Mouse (Mus musculus) macrophage (primary cell): Measurements from ENCODE around the gene Sema3b. TPM values are rescaled to one million over a fixed set of nuclear protein-coding genes. Genes with fewer than 3 reads are reported as not detected.
"Not testable (repeated sequence)": the region's sequence is repeated elsewhere in the genome, so short reads cannot be mapped to it uniquely, and the experiment has no call there.

Source experiments
- H3K27ac ChIP-seq: fragments of 350-480 bp; formaldehyde crosslinking; 2 replicates; pipeline ENCODE4 v1.9.0; 2021
- H3K36me3 ChIP-seq: fragments of 350-480 bp; formaldehyde crosslinking; 2 replicates; pipeline ENCODE4 v1.9.0; 2021; ENCODE audit errors: inconsistent target
- H3K4me3 ChIP-seq: fragments of 350-480 bp; formaldehyde crosslinking; 2 replicates; pipeline ENCODE4 v1.9.0; 2021; ENCODE audit errors: inconsistent target
- H3K79me2 ChIP-seq: fragments of 350-480 bp; formaldehyde crosslinking; 2 replicates; pipeline ENCODE4 v1.9.0; 2021; ENCODE audit errors: inconsistent target
- WGBS: methylation state at CpG from one replicate; pipeline ENCODE4 v1.1.7; 2026; ENCODE audit warnings: inconsistent platforms; ENCODE audit not compliant: missing documents; 5-methylcytosine and 5-hydroxymethylcytosine counted together
- polyA plus RNA-seq: library from polyadenylated mRNA; stranded (reverse); fragments of 250-400 nt; gene quantifications from 3 replicates; pipeline ENCODE4 v1.2.4, GENCODE M21; 2018; ENCODE audit warnings: inconsistent platforms

Gene Sema3b
- polyA plus RNA-seq, 1 experiment from 2014 or later = not detected

DNA sequence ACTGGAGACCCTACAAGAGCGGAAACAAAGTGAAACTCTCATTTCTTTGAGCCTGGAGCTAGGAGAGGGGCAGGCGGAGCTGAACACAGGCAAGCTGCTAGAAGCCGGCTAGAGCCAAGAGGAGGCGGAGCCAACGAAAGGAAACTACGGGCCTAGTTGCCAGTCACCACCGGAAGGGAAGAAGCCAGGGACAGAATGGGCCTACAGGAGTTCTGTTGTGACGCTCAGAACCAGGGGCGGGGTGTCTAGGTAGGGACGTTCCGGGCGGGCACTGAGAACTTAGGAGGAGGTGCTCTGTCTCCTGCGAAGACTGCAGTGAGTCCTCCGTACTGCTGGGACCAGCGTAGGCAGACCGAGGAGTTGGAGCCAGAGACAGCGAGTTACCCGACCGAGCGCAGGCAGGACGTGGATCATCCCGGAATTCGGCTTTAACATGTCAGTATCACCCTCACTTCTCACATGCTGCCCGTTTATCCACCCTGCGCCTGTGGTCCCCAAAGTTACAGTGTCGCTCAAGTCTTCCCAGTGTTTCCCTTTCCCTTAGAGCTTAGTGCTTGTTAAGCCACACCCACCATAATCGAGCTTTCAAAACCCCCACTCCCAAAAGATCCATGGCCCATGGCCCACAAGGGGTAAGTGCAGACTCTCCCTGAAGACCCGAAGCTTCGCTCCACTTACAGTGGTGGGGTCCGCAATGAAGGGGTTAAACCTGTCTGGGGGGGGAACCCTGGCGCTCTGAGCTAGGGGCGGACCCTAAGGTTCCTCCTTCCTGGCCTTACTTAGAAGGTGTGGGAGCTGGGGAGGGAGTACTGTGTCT lies 28.3 kb downstream of the Sema3b start, which contains the start of gene Hyal3:
Hyal3 (plus strand) TSS at position 318 of the 817 bp plus-strand sequence.
- under 1% methylated on average over 32 of the region's 32 CpGs for WGBS
- Histone ChIP-seq H3K27ac (peak within 1 kb of the TSS; percentile 95), H3K79me2 (peaks cover 29% of the 10 kb centered on the region), H3K36me3 (no peaks in the 10 kb centered on the region), H3K4me3 (peak within 1 kb of the TSS; percentile 83)

DNA sequence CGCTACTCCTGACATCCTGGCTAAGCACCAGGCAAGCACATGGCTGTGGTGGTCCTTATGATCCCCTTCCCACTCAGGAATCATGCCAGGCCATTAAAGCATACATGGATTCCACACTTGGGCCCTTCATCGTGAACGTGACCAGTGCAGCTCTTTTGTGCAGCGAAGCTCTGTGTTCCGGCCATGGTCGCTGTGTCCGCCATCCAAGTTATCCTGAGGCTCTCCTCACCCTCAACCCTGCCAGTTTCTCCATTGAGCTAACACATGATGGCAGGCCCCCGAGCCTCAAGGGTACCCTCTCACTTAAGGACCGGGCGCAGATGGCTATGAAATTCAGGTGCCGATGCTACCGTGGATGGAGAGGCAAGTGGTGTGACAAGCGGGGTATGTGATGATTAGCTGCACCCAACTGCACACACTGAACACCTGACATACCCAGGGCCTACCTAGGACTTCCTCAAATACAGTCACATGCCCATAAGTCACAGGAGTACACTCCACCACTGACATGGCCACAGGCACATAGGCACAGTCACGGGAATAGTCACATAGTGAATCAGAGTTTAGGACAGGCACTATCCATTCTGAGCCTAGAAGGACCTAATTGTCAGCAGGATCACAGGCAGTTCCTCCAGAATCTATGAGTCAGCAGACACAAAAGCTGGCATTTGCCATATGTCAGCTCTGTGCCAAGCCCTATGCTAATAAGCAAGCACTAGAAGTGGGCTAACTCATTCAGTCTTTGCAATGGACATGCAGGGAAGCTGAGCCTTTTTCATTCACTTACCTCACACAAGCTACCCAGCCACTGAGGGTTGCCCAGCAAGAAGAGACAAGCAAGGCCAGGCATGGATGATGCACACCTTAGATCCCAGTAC lies 29.8 kb downstream of the Sema3b start:
- WGBS = 84% methylated on average over 14 of the region's 14 CpGs
- no peaks in the 10 kb centered on the region for H3K36me3 ChIP-seq
- peaks cover 29% of the 10 kb centered on the region for H3K79me2 ChIP-seq
- peak overlapping the region; percentile 83; the same call in 1 of the 2 replicates for H3K4me3 ChIP-seq
- peak overlapping the region; percentile 95 for H3K27ac ChIP-seq

DNA sequence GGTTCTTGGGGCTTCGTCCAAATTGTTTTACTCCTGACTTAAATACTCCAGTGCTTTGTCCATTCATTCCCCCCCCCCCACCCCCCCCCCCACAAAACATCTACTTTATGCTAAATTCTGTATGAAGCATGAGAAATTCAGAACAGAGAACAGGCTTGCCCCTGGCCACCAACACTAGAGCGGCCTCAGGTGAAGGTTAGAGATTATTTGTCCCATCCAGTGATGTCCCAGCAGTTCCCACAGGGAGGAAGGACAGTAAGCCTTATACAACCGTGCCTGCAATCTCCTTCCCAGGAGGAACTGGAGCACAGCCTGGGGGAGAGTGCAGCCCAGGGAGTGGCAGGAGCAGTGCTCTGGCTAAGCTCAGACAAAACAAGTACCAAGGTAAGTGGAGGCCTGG lies 30.4 kb downstream of the Sema3b start, which contains the start of gene Naa80:
Naa80 (plus strand) TSS at position 301 of the 400 bp plus-strand sequence.
- Histone ChIP-seq H3K36me3 (no peaks in the 10 kb centered on the region), H3K27ac (peak within 1 kb of the TSS; percentile 95), H3K4me3 (peak within 1 kb of the TSS; percentile 83), H3K79me2 (peaks cover 29% of the 10 kb centered on the region)
- 90% methylated on average over 2 of the region's 3 CpGs for WGBS

DNA sequence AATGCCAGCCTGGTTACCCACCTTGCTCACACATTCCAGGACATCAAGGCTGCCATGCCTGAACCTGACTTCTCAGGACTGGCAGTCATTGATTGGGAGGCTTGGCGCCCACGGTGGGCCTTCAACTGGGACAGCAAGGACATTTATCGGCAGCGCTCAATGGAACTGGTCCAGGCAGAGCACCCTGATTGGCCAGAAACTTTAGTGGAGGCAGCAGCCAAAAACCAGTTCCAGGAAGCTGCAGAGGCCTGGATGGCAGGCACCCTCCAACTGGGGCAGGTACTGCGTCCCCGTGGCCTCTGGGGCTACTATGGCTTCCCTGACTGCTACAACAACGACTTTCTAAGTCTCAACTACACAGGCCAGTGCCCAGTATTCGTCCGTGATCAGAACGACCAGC lies 31.2 kb downstream of the Sema3b start:
- Histone ChIP-seq H3K27ac (peak overlapping the region; percentile 95), H3K4me3 (peak overlapping the region; percentile 60), H3K36me3 (no peaks in the 10 kb centered on the region), H3K79me2 (peaks cover 29% of the 10 kb centered on the region)
- 93% methylated on average over 10 of the region's 10 CpGs for WGBS

DNA sequence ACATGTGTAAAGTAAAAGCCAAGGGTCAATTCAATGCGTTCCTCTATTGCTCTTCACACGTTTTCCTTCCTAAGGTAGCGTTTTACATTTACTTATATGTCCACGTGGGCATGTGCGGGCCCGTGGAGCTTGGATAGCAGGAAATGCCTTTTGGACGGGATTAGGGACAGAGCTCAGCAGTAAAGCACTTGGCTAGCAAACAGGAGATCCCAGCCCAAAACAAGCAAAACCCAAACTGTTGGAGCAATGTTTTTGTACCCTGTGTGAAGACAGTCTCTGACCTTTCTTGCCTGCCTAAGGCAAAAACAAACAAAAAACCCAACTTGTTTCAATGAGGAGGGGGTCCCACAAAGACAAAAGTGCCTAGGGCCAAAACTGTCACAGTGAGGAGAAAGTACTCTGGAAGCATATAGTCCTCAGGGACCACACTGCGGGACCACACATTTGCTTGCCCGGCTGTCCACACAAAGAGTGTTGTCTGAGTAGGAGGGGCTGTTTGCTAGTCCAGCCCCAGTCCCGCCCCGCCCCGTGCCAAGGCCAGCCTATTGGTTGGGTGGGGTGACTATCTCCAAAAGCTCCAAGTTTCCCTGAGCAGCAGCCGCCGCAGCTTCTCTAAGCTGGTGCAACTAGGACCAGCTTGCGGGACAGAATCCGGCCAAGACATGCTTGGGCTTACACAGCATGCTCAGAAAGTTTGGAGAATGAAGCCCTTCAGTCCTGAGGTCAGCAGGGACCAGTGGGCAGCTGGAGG lies 32.5 kb downstream of the Sema3b start, which contains the start of gene Hyal1:
Hyal1 (plus strand) TSS at position 571 of the 751 bp plus-strand sequence.
- 54% methylated on average over 16 of the region's 16 CpGs for WGBS
- Histone ChIP-seq H3K27ac (peak within 1 kb of the TSS; percentile 95), H3K4me3 (peak within 1 kb of the TSS; percentile 60), H3K36me3 (peaks cover 10% of the 10 kb centered on the region; the same call in 1 of the 2 replicates), H3K79me2 (peaks cover 29% of the 10 kb centered on the region)

DNA sequence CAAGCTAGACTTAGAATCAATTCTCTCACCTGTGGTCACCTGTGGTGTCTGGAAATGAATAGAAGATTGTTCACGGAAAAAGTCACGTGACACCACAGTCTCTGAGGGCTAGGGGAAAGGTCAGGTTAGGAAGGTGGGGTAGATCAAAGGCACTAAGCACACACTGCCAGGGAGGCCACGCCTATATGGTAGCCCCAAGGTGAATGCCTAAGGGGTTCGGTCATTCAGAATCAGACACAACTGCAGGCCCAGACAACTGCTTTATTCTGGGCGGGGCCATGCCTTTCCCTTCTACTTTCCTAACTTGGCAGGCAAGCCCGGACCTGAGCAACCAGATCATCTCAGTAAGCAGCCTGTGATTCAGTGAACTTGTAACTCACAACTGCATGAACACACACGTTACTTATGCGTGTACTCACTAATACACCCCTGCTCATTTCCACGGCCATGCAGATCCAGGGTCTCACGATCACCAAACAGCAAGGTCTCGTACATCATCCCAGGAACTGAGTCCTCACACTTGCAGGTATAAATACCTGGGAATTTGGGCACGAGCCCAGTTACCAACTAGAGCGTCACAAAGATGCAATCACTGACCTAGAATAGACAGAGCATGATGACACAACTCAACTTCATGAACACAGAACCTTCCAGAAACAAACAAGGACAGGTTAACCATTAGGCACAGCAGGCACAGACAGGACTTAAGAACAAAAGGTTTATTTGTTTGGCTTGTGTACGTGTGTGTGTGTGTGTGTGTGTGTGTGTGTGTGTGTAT lies 33.3 kb downstream of the Sema3b start:
- Histone ChIP-seq H3K36me3 (peaks cover 10% of the 10 kb centered on the region; the same call in 1 of the 2 replicates), H3K27ac (peak overlapping the region; percentile 54; the same call in 1 of the 2 replicates), H3K4me3 (no peak overlapping the region), H3K79me2 (peaks cover 22% of the 10 kb centered on the region)
- 96% methylated on average over 14 of the region's 14 CpGs for WGBS

DNA sequence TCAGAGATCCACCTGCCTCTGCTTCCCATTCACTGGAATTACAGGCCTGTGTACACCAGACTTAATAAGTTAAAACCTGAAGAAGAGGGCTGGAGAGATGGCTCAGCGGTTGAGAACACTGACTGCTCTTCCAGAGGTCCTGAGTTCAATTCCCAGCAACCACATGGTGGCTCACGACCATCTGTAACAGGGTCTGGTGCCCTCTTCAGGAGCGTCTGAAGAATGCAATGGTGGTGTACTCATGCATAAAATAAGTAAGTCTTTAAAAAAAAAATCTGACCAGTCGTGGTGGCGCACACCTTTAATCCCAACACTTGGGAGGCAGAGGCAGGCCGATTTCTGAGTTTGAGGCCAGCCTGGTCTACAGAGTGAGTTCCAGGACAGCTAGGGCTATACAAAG lies 35.3 kb downstream of the Sema3b start:
- H3K4me3 ChIP-seq, H3K27ac ChIP-seq, H3K36me3 ChIP-seq: not testable (repeated sequence)
- 89% methylated on average over 6 of the region's 6 CpGs for WGBS
- H3K79me2 ChIP-seq = peaks cover 31% of the 10 kb centered on the region

GRCm38 (mm10) chr9:107572327-107572662 lies 36.7 kb downstream of the Sema3b start:
- H3K79me2 ChIP-seq = peaks cover 16% of the 10 kb centered on the region
- H3K36me3 ChIP-seq = peaks cover 10% of the 10 kb centered on the region; the same call in 1 of the 2 replicates
- H3K4me3 ChIP-seq = no peak overlapping the region
- WGBS = 92% methylated on average over 2 of the region's 2 CpGs
- H3K27ac ChIP-seq = no peak overlapping the region

GRCm38 (mm10) chr9:107571534-107572326 lies 37.3 kb downstream of the Sema3b start:
- Histone ChIP-seq H3K4me3 (no peak overlapping the region), H3K36me3 (peaks cover 10% of the 10 kb centered on the region; the same call in 1 of the 2 replicates), H3K27ac (no peak overlapping the region), H3K79me2 (peaks cover 11% of the 10 kb centered on the region; the same call in 1 of the 2 replicates)
- WGBS = 95% methylated on average over 22 of the region's 22 CpGs

DNA sequence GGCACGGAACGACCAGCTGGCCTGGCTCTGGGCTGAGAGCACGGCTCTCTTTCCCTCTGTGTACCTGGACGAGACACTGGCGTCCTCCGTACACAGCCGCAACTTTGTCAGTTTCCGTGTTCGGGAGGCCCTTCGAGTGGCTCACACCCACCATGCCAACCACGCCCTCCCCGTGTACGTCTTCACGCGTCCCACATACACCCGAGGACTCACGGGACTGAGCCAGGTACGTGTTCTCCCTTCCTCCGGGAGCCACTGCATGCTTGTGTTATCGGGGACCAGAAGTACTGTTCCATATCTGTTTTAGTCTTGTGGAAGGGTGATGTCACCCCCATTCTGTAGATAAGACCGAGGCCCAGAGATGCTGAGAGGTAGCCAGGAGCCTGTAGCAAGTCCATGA lies 38.2 kb downstream of the Sema3b start:
- H3K27ac ChIP-seq = no peak overlapping the region
- no peak overlapping the region for H3K4me3 ChIP-seq
- peaks cover 10% of the 10 kb centered on the region; the same call in 1 of the 2 replicates for H3K36me3 ChIP-seq
- peaks cover 11% of the 10 kb centered on the region; the same call in 1 of the 2 replicates for H3K79me2 ChIP-seq
- WGBS = 96% methylated on average over 20 of the region's 21 CpGs

GRCm38 (mm10) chr9:107570016-107570415 lies 39.0 kb downstream of the Sema3b start:
- Histone ChIP-seq H3K36me3 (peaks cover 10% of the 10 kb centered on the region; the same call in 1 of the 2 replicates), H3K27ac (peak overlapping the region; percentile 91; the same call in 1 of the 2 replicates)

DNA sequence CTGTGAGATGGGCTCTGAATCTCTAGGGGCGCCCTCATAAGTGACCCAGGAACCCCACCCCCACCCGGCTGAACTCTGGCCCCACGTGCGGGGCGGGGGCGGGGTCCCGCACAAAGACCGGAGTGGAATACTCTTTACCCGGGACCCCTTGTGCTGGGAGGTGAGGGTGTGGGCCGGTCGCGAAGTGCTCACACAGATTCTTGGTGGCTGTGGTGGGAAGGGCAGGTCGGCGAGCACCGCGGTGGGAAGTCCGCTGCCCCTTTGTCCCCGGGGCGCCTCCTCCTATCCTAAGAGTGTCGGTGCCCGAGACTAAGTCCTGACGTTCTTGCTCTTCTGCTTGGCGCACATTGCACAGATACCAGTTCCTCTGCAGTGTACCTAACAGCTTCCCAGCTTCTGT lies 39.8 kb downstream of the Sema3b start:
- peak overlapping the region; percentile 49 for H3K4me3 ChIP-seq
- peak overlapping the region; percentile 91 for H3K27ac ChIP-seq
- H3K36me3 ChIP-seq = peaks cover 10% of the 10 kb centered on the region; the same call in 1 of the 2 replicates
- H3K79me2 ChIP-seq = peaks cover 14% of the 10 kb centered on the region; the same call in 1 of the 2 replicates
- under 1% methylated on average over 23 of the region's 23 CpGs for WGBS

More at GRCm38 (mm10) chr9:107570016-107570415, 39.0 kb downstream of the Sema3b start:
- Histone ChIP-seq H3K4me3 (peak overlapping the region; percentile 49), H3K79me2 (peaks cover 11% of the 10 kb centered on the region; the same call in 1 of the 2 replicates)
- 86% methylated on average over 13 of the region's 13 CpGs for WGBS
